Mouse (Mus musculus) spleen, adult 2 months (tissue): ENCODE measurements around the gene C1s1. TPM values are rescaled to one million over a fixed set of nuclear protein-coding genes. Genes with fewer than 3 reads are reported as not detected.
A peak's percentile ranks its signal among the peaks of the same experiment; 100 is the strongest.

ENCODE experiments used
- DNase-seq, 2 experiments: peaks; one replicate each; pipeline versions ENCODE4 v3.0.0 to v3.0.0-alpha.2; 2012 to 2021; ENCODE audit warnings: low spot score in 2 of 2, low read depth in 1 of 2
- H3K27ac ChIP-seq: fragments of 200-500 bp; 2 replicates; pipeline ENCODE4 v1.5.1; 2012; ENCODE audit warnings: low read length, inconsistent platforms; ENCODE audit not compliant: insufficient read depth
- H3K27me3 ChIP-seq: fragments of 200-500 bp; 2 replicates; pipeline ENCODE4 v1.6.1; 2012; ENCODE audit warnings: mild to moderate bottlenecking, moderate library complexity, low read length, inconsistent platforms; ENCODE audit not compliant: control insufficient read depth, insufficient read depth
- H3K36me3 ChIP-seq: fragments of 200-500 bp; 2 replicates; pipeline ENCODE4 v1.6.1; 2012; ENCODE audit warnings: mild to moderate bottlenecking, low read length, inconsistent platforms; ENCODE audit not compliant: control insufficient read depth, insufficient read depth
- H3K4me1 ChIP-seq: fragments of 200-500 bp; 2 replicates; pipeline ENCODE4 v1.6.1; 2011; ENCODE audit warnings: inconsistent platforms; ENCODE audit not compliant: control insufficient read depth, insufficient read depth, insufficient read length
- H3K4me3 ChIP-seq: fragments of 200-500 bp; 2 replicates; pipeline ENCODE4 v1.5.1; 2011; ENCODE audit warnings: mild to moderate bottlenecking, inconsistent platforms; ENCODE audit not compliant: insufficient read depth, insufficient read length; ENCODE audit errors: extremely low read depth
- CTCF ChIP-seq: fragments of 200-500 bp; IDR thresholded peaks from 2 replicates; pipeline ENCODE4 v1.5.1; 2011; ENCODE audit warnings: mild to moderate bottlenecking, inconsistent platforms; ENCODE audit not compliant: insufficient read depth, insufficient read length, insufficient replicate concordance; ENCODE audit errors: extremely low read depth
- POLR2A ChIP-seq: fragments of 200-500 bp; IDR thresholded peaks from 2 replicates; pipeline ENCODE4 v1.6.1; 2011; ENCODE audit warnings: low read depth, low read length, inconsistent platforms
- WGBS: fragments of 180-500 bp; shearing (Covaris S2); methylation state at CpG from one replicate; pipeline ENCODE4 v1.1.7; 2018; 5-methylcytosine and 5-hydroxymethylcytosine counted together
- polyA plus RNA-seq: library from polyadenylated mRNA; depleted of rRNA; stranded (reverse); fragments of >200 nt; gene quantifications from 2 replicates; pipeline ENCODE4 v1.2.3, GENCODE M21; 2012

C1s1 gene
- polyA plus RNA-seq, 1 experiment = 39.4 TPM

DNA sequence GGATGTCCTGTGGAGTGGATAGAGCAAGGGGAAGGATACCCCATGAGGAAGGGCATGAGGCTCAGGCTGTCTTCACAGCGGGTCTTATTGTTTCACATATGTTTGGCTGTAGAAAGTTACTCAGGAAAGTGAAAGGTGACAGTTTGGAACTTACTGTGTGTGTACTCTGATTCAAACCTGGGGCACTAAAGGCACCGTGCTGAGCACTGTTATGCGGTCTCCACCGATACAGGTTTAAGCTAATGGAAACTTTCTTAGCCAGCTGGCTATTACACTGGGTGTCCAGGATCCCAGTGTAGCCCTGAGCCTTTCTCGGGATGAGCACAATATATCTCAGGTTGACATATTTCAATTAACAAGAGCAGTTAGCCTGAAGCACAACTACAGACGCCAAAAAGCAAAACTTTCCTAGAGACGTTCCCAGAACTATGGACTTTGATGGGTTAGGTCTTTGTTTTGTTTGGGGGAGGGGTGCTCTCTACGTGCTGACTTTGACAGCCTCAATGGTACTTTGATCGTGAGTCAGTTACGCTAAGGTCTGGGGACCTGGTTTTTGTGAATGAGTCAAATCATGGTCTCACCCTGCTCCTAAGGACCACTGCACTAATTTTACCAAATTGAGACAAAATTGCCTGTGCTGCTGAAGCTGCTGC is 42.1 kb downstream of the C1s1 start:
- 91% methylated on average over 10 of the region's 10 CpGs for WGBS
- H3K36me3 ChIP-seq = no peaks in the 10 kb centered on the region
- H3K27me3 ChIP-seq = no peaks in the 10 kb centered on the region
- no peak for DNase-seq
- H3K4me3 ChIP-seq = no peak overlapping the region
- H3K4me1 ChIP-seq = no peaks in the 10 kb centered on the region
- no peak overlapping the region for H3K27ac ChIP-seq
- no peak for TF ChIP-seq CTCF
- no peak for TF ChIP-seq POLR2A

DNA sequence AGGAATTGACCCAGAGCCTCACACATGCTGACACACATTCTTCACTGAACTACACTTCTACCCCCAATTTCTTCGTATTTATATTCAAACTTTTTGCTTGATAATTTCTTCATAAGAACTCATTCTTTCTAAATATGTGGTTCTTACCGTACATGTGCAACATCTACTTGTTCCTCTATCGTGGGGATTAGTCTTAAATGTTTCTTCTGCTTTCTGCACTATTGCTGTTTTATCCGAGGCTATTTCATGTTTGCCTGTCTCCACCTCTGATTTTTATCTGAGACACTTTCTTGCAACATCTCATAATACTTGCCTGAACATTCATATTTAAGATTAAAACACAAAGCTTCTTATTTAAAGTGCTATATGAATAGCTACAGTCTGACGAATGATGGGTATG is 46.1 kb downstream of the C1s1 start:
- Histone ChIP-seq H3K27me3 (no peaks in the 10 kb centered on the region), H3K36me3 (no peaks in the 10 kb centered on the region), H3K4me1 (no peaks in the 10 kb centered on the region; the same call in 1 of the 2 replicates), H3K4me3 (no peak overlapping the region), H3K27ac (no peak overlapping the region)
- no peak for DNase-seq
- WGBS = 80% methylated on average over 5 of the region's 5 CpGs
- no peak for TF ChIP-seq CTCF
- no peak for TF ChIP-seq POLR2A

DNA sequence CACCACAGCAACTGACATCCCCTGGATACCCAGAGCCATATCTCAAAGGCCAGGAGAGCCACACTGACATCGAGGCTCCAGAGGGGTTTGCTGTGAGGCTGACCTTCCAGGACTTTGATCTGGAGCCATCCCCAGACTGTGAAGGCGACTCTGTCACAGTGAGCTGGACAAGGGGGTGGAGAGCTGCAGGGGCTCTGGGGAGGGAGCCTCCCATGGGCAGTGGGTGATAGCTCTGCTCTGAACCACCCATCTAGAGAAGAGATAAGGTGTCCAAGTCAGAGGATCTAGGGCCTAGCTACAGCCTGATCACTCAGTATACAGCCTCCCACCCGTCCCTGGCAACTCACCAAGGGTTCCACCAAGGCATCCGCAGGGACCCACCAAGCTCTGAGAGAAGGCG is 48.3 kb downstream of the C1s1 start:
- no peak for DNase-seq
- Histone ChIP-seq H3K4me3 (no peak overlapping the region), H3K27ac (peak overlapping the region; percentile 16; the same call in 1 of the 2 replicates), H3K4me1 (no peaks in the 10 kb centered on the region; the same call in 1 of the 2 replicates), H3K36me3 (no peaks in the 10 kb centered on the region), H3K27me3 (no peaks in the 10 kb centered on the region)
- TF ChIP-seq POLR2A = no peak
- no peak for TF ChIP-seq CTCF
- 76% methylated on average over 5 of the region's 5 CpGs for WGBS

DNA sequence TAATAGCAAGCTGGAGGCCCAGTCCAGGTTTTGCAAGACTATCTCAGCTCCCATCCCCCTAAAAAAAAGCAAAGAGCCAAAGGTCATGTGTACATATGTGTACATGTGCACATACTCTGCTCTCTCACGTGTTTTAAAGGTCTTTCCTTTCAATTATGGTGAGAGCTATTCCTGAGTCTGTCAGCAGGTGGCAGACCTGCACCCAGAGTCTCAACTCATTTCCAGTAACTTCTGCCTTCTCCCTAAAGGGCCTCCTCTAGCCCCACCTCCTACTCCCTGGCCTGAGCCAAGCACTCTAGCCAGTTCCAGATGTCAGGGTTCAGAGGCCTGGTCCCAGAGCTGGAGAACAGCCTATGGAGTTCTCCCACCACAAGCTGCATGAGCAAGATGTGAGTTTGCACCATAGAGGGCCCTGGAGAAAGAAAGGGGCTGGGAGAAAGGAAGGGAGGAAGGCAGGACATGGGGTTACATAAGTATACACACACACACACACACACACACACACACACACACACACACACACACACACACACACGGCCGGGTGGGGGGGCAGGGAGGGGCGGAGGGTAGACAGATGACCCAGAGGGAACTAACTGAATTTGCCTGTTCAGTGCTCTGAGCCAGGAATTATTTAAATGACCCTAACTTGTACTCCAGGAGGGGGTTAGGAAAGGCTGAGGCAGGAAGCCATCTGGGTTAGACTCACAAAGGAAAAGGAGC is 49.2 kb downstream of the C1s1 start, which contains the start of gene C1rl:
C1rl (plus strand) TSS at position 272 of the 720 bp plus-strand sequence.
- Histone ChIP-seq H3K36me3 (no peaks in the 10 kb centered on the region), H3K27me3 (no peaks in the 10 kb centered on the region), H3K27ac (peak within 1 kb of the TSS; percentile 16; the same call in 1 of the 2 replicates), H3K4me1 (no peaks in the 10 kb centered on the region; the same call in 1 of the 2 replicates), H3K4me3 (no peak within 1 kb of the TSS)
- TF ChIP-seq CTCF = peak; percentile 48; the same call in 1 of the 2 replicates
- TF ChIP-seq POLR2A = no peak
- WGBS = 22% methylated on average over 3 of the region's 4 CpGs
- DNase-seq = peak; percentile 28 to 50

DNA sequence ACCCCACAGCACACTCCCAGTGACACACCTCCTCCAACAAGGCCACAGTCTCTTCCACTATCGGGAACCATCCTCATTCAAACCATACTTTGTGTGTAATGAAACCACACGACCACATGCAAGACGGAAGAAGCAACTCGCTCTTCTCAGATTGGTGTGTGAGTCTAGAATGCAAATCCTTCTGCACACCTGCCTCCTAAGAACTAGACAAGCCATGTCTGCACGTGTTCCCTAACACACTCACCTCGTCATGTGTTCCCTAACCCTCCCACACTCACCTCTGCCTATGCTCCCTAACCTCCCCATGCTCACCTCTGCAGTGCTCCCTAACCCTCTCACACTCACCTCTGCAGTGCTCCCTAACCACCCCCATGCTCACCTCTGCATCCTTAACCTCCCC is 50.7 kb downstream of the C1s1 start:
- no peaks in the 10 kb centered on the region; the same call in 1 of the 2 replicates for H3K4me1 ChIP-seq
- H3K27me3 ChIP-seq = no peaks in the 10 kb centered on the region
- no peaks in the 10 kb centered on the region for H3K36me3 ChIP-seq
- no peak for DNase-seq
- no peak overlapping the region for H3K27ac ChIP-seq
- no peak overlapping the region for H3K4me3 ChIP-seq
- 53% methylated on average over 6 of the region's 6 CpGs for whole genome bisulfite sequencing
- TF ChIP-seq CTCF (no peak), POLR2A (no peak)

DNA sequence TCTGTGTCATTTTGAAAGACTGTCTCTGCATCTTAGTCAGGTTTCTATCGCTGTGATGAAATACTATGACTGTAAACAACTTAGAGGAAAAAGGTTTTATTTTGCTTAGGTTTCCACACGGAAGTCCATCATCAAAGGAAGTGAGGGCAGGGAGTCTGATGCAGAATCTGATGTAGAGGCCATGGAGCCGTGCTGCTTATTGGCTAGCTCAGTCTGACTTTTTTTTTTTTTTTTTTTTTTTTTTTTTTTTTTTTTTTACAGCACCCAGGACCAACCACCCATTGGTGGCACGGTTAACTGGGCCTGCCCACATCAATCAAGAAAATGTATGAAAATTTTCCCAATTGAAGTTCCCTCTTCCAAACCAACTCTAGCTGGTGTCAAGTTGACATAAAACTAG is 53.2 kb downstream of the C1s1 start:
- Histone ChIP-seq H3K4me3 (no peak overlapping the region), H3K27me3 (no peaks in the 10 kb centered on the region), H3K36me3 (no peaks in the 10 kb centered on the region), H3K4me1 (no peaks in the 10 kb centered on the region; the same call in 1 of the 2 replicates), H3K27ac (no peak overlapping the region)
- 89% methylated on average over 4 of the region's 4 CpGs for WGBS
- DNase-seq = no peak
- TF ChIP-seq POLR2A (no peak), CTCF (no peak)
